Mouse (Mus musculus): ENCODE measurements around the gene Gnaz. TPM values are rescaled to one million over a fixed set of nuclear protein-coding genes. Genes with fewer than 3 reads are reported as not detected.

Gene Gnaz
- total RNA-seq, 2 experiments from 2014 or later, result 0.75 to 1.5 TPM

DNA sequence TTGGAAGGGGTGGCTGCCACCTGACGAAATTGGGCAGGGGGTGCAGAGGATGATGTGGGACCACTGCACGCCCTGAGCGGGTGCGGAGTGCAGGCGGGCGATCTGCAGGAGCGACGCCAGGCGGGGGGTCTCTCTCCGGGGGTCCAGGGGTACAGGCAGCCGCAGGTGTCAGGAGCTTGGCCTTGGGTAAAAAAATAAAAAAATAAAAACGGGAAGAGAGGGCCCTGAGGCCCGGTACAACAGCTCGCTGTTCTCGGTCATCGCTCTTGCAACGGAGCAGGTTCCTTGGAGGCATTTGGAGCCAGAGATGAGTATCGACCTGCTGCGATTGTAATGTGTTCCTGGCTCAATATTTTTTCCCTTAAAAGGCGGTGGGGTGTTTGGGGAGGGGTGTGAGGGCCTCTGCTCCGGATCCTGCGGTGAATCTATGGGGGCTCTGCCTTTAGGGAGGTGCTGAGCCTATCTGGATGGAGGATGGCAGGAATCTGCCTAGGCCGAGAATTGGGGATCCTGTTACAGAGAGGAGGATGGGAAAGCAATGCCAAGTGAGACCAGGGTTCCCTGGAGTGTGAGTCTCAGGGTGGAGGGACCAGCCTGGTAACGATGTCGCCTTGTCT lies 782 bp downstream of the Gnaz start:
- no peak for DNase-seq (ENCODE audit: low spot score in 2 of 2)

DNA sequence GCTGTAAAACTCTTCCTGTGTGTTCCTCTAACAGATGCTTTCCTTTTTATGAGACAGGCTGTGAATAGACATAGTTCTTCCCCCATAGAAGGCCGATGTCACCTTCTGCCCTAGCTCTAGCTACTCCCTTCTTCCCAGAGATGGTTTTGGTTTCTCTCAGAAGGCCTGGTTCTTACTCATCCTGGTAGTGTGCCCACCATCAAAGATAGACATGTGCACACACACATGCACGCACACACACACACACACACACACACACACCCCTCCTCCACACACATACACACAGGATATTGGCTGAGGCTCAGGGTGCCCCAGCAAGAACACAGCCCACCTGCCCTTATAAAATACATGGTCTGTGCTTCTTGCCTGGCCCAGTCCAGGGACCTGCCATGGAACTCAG lies 2.3 kb downstream of the Gnaz start:
- no peak for DNase-seq (ENCODE audit: low spot score in 2 of 2)

DNA sequence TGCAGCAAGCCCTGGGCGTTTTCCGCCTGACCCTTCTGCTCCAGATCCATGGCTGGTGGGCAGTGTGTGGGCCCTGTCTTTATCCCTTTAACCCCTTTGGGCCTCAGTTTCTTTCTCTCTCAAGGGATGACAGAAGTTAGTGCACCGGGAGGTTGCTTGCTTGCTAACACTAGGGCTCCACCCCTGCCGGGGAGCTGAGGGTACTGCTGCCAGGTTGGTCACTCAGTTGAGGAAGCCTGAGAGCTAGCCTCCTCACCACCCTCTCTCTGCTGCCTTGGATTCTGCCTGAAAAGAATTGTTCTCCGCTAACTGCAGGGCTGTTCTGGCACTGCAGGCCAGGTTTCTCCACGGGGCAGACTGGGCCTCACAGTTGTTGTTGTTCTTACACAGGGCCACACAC lies 6.0 kb downstream of the Gnaz start:
- DNase-seq (ENCODE audit: low spot score in 2 of 2), result no peak

DNA sequence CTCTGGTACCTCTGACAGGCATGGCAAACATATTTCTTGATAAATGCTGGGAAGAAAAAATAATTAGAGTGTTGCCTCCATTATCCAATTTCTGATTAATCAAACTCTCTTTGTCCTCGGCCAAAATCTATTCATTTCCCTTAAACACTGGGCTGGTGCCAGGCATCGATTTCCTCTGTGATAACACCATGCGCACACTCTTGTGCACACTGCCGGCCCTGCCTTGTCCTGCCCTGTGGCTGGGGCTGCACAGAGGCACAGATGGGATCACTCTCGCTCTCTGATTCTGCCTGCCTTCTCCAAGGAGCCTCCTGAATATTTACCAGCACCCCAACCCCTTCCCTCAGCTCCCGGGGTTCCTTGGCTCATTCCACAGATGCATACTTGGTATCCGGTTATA lies 8.6 kb downstream of the Gnaz start:
- DNase-seq (ENCODE audit: low spot score in 2 of 2), result no peak

DNA sequence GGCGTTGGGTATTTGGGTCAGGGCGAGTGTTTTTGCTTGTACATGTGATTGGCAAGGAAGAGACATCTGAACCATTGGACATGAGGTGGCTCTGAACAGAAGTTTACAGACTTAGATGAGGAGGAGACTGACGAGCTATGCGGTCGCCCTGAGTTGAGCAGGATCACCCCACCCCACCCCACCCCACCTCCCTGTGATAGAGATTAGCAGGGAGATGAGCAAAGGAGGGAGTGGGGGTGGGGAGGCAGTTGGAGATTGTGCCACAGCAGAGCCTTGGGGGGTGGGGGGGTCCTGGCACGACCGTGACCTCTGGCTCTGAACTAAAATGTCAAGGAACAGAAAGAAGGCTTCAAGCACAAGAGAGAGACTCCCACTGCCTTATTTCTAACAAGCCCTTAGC lies 9.5 kb downstream of the Gnaz start:
- no peak for DNase-seq (ENCODE audit: low spot score in 2 of 2)

DNA sequence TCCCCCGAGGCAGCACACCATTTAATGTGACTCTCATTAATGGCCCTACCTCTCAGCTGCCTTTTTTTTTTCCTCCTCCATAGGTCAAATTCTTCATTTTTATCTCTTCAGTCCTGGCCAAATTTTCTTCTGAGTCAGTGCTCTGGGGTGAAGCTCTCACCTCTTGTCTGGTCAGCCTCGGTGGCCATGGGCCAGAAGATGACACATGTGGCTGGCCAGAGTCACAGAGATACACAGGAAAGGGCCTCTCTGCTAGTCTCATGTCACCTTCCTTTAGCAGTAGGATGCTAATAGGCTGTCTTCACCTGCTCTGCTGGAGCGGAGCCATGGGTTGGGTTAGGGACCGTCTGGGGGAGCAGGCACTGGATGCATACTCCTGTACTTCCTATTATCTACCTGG lies 11.1 kb downstream of the Gnaz start:
- no peak for DNase-seq (ENCODE audit: low spot score in 2 of 2)

DNA sequence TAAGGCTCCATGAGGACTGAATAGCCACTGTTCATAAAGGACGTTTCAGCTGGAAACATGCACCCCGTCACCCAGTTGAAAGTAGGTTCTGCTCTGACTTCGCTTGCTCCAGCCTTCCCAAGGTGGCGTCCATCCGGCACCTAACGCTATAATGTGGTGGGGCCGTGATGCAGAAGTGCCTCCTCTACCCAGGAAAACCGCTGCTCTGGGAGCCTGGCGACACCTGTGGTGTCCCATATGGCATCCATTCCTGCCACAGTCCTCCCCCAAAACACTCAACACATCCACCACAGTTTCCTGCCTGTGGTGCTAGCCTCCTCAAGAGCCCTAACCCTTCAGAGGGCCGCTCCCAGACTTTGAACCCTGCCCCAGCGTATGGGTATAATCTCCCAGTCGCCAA lies 14.2 kb downstream of the Gnaz start:
- no peak for DNase-seq (ENCODE audit: low spot score in 2 of 2)

DNA sequence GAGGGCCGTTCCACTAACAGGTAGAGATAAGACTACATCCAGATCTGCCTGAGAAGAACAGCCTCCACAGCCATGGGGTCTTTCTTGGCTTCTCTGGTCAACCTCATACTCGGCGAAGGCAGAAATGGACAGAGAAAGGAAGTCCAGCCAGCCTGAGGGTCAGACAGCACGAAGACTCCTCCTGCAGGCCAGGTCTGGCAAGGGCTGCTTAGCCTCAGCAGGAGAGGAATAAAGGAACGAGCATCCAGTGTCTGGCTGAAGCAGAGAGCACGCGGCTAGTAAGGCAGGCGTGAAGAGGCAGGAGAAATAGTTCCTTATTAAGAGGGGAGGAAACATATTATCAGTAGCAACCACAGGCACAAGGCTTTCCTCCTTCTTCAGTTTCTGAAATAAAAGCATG lies 16.2 kb downstream of the Gnaz start:
- no peak for DNase-seq (ENCODE audit: low spot score in 2 of 2)

DNA sequence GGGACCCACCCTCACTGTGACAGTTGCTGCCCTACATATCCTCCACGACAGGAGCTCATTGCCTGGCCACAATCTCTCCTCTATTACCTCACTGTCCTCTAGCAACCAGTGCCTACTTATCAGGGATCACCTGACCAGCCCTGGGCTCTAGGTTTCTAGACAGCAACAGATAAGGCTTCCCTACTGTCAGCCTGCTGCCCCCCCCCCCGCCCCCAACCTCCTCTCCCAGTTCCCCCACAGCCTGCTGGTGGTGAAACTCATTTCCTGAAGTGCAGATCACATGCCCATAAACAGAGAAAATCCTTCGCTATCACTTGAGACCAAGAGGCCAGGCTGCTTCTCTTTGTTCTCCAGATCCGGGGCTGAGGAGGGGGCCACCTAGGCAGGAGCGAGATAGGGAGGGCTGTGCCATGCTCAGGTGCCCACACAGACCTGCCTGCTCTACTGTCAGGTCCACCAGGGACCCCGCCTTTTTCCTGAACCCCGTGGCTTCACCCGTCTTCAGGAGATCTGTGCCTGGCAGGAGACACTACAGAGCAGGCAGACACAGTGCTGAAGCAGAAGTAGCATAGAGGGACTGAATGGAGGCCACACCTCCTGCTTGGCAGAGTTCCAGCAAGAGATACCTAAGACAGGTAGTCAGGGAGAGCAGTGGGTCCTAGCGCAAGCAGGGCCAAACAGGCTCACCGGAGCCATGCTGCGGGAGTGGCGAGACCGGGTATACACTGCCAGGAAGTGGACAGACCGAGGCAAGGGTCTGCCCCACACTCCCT lies 20.9 kb downstream of the Gnaz start:
- no peak for DNase-seq (ENCODE audit: low spot score in 2 of 2)

DNA sequence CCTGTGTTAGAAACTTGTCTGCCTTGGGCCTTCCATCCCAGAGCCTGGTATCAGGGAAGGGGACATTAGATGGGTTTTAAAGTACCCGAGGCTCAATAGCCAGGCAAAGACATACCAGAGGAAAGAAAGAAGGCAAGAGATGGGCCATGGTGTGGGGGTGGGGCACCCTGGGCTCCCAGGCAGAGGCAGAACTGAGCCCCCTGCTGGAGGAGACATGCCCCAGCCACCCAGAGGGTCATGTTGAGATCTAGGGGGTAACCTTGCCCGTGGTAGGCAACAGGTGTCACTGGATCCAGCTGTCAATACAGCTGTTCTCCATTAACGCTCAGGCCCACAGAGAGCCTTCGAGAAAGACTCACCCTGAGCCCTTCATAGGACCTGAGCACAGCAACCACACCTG lies 22.8 kb downstream of the Gnaz start:
- DNase-seq (ENCODE audit: low spot score in 2 of 2), result no peak

DNA sequence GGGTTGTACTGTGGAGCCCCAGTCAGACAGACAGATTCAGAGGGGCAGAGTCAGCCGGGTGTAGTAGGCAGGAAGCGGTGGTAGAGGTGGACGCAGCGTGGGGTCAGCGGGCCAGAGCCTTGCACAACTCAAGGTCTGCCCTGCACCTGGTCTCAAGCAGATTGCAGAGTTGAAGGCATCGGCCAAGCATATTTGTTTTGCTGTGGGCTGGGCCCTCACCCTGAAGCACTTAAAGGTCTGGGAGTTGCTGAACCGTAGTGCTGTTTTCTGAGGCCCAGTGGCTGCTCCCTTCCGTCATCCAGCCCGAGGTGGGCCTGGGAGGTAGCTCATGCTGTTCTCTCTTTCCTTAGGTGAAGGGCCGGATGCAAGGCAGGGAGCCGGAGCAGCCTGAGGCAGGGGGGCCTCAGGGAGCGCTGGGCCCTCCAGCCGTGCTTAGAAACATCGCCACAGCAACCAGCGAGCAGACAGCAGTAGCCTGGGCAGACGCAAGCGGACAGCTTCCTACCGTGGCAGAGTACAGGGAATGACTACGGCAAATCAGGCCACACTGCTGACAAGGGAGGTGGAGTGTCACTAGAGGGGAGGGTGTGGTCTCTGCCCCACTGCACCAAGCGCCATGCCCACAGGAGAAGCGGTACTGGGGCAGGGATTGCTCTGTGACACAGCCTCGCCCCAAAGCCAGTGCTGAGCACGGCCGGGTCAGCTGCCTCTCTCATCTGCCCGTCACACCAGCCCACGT lies 23.8 kb downstream of the Gnaz start:
- no peak for DNase-seq (ENCODE audit: low spot score in 2 of 2)

DNA sequence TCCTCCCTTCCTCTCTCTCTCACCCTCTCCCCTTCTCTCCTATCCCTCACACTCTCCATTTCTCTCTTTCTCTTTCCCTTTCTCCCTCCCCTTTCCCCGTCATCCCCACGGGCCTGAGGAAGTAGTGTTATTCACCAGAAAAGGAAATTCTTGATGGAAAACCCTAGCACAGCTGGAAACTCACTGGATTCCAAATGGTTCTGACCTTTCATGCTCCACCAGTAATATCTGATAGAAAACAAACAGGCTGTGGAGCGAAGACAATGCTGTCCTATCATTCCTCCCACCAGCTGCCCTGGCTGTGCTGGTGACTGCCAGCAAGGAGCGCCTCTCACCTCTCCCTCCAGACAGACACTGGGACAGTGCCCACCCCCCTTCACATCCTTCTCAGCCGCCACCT lies 27.9 kb downstream of the Gnaz start:
- no peak for DNase-seq (ENCODE audit: low spot score in 2 of 2)

DNA sequence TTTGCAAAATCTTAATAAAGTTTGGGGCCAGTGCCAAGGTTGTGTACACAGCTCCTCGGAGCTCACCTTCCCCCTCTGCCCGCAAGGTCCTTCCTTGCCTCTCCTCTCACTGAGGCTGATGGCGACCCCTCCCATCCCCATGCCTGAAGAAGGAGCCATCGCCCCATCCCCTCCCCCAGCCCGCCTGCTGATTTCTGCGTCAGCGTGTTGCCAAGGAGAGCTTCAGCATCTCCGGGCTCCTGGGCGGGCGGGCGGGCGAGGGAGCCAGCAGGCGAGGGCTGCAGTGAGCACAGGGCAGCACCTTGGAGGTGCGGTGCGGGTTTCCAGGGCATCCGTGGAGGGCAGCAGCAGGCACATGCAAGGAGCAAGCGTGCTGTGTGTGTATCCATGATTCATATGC lies 28.4 kb downstream of the Gnaz start:
- no peak for DNase-seq (ENCODE audit: low spot score in 2 of 2)

DNA sequence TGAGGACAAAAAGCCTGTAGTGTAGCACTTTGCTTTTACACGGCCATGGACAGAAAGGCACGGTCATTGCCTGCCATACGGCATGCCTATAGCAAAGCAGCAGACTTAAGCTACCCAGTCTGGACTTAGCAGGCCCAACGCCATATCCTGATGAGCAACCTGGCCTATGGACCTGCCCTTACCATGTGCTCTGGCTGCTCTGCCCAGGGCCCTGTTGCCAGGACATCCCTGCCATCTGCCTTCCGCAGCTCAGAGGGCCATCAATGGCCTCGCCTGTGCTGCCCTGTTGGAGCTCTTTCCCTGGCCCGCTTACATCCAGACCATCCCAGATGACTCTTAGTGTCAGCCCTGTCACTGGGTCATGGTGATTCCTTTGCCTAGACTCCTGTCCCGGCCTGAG lies 34.4 kb downstream of the Gnaz start:
- no peak for DNase-seq (ENCODE audit: low spot score in 2 of 2)

DNA sequence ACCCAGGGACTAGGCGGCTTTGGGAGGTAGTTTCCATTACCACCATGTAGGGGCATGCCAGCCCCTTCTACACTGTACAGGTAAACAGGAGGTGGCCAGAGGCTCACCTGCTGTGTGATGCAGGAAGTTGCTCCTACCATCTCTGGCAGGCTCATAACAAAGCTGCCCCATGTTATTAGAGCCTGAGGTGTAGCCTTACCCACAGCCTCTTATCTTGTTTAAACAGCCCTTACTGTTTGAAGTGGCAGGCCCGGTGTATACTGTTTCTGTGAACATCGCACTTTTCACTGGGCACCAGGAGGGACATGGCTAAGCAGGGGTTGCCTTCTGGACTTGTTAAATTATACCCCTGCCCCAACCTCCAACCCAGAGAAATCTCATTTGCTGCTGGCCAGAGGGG lies 37.1 kb downstream of the Gnaz start:
- no peak for DNase-seq (ENCODE audit: low spot score in 2 of 2)

DNA sequence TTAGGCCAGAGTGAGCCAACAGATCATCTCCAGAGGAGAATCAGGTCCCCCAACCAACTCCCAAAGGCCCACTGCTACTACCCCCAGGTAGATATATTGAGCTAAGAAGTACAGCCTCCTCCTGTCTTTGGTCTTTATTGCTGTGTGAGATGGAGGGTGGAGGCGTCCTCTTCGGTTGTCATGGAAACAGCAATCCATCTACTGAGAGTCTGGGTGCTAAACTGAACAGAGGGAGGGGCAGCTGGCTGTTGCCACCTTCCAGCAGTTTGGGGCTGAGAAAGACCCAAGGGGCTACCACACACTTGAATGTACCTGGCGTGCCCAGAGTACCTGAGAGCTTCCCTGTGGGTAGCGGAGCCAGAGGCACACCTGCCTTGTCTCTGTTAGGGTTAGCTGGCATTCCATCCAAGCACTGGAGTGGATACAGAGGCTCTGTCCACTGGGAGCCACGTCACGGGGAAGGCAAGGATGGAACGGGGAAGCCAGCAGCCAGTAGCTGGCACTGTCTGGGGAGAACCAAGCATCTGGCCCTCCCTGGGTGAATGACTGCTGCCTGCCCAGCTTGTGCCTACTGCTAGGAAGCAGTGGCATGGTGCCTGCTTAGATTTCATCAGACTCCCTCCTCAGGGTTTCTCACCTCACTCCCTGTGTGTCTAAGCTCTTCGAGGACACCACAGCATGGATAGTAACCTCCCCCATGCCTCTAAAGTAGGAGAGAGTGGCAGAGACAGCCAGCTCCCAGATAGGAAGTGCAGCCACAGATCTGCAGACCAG lies 40.1 kb downstream of the Gnaz start:
- DNase-seq (ENCODE audit: low spot score in 2 of 2), result no peak

DNA sequence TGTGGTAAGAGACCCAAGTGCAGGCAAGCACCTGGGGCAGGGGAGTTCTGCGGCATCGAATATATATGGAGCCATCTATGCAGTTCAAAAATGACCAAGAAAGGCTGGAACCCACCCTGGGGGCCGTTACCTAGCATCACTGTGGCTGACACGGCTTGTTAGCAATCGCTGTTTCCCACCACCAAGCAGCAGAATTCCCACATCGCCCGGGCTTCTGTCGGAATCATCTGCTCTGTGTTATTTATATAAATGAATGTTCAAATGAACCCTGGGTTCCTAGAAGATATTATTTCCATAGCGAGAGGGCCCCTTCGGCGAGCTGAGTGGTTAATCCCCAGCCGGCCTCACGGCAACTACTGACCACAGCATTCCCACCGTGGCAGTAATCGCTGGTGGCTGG lies 43.7 kb downstream of the Gnaz start:
- no peak for DNase-seq (ENCODE audit: low spot score in 2 of 2)

DNA sequence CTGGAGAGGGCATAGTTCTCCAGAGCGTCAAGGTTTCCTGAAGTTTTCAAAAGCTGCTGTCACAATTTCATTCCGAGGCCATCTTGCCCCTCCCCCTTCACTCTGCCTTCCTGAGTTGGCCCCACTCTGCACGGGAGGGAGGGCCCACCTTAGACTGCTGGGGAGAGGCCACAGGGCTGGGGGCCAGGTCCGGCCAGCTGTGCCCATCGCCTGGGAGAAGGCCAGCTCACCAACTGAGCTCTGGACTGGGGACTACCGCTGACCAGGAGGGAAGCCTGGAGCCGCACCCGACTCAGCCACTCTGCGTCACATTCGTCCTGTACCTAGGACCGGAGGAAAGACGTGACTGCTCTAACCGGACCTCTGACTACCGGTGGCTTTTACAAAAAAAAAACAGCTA lies 48.5 kb downstream of the Gnaz start:
- DNase-seq (ENCODE audit: low spot score in 2 of 2), result no peak

DNA sequence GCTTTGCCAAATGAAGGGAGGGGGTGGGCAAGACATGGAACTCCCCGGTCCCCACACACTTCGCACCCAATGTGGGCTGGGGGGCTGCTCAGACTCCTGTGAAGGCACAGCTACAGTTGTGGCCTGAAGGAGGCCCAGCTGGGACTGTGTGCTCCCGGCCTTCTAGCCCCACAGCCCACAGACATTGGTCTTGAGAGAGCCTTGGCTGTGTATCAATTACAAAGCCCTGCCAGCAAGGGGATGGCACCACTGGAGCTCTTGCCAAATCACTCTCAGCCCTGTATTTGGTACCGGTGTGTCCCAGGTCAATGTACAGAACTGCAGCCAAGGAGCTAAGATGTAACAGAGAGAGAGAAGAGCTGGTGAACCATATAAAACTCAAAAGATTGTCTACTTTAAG lies 49.5 kb downstream of the Gnaz start:
- DNase-seq (ENCODE audit: low spot score in 2 of 2), result no peak

DNA sequence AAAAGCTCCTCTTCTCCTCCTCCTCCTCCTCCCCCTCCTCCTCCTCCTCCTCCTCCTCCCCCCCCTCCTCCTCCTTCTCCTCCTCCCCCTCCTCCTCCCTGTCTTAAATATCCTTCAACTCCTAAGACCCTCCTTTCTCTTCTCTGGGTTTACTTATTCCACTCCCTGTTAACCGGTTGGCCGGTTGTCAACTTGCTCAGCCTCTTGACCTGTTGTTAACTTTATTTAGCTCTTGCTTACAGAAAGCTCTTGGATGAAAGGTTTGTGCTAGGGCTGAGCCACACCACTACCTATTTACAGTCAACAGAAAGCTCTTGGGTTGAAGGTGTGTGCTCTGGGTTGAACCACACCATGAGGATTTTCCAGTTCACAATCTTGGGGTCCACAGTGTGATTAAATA lies 53.3 kb downstream of the Gnaz start:
- no peak for DNase-seq (ENCODE audit: low spot score in 2 of 2)

DNA sequence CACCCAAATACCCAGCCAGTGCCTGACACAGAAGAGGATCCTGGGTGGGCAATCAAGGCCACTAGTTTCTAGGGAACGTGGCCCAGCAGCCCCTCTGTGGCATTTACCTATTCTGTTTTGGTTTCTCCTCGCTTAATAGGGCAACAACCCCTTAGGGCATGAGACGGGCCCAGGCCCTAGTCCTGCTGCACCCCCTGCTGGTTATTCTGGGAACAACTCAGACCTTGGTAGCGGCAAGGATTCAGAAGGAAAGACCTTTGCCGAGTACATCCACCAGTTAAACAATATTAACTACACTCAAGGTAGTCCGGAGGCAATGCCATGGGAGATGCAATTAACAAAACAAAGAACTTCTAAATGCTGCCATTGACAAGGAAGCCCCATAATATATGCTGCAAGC lies 54.2 kb downstream of the Gnaz start:
- DNase-seq (ENCODE audit: low spot score in 2 of 2), result peak; percentile 49 to 70

DNA sequence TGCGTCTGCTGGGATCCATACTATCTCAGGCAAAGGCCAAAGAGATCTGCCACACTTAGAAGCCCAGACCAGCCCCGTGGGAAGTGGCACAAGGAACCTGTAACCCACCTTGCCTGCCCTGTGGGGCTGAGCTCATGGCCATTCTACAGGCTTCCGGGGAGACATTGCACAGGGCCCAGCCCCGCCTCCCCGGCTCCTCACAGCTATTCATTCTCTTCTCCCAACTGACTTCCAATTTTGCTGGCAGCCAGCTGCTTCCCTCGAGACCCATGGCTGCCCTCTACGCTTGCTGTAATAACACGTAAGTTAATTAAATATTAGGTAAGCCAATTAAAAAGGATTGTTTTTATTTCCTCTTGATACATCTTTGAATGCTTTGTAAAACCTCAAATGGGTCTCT lies 59.5 kb downstream of the Gnaz start:
- no peak for DNase-seq (ENCODE audit: low spot score in 2 of 2)
